Mouse (Mus musculus): ENCODE data around the gene Qpctl.

DNA sequence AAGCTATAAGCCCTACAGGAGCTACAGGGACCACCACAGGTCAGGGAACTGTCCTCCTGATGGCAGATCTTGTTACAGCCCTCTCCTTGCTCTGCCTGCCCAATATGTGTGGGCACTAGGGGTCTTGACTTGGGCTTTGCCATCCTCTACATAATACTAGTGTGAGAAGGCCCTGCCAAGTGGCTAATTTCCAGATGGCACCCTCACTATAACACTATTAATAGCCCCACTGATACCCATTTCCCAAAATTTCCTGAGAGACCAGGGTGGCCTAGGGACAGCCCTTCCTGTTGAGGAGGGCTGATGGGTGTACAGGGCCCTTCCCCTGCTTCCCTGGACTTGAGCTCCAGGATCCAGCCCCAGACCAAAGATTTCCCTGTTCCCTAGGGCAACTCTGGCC, 51.2 kb downstream of the Qpctl start:
- TF ChIP-seq GATA1 (IDR thresholded peaks at IDR 0.05; ENCODE audit: borderline replicate concordance, low read length) (no peak), FLI1 (IDR thresholded peaks at IDR 0.05; ENCODE audit: low read length) (no peak)
